ENCODE assay signal across 16 mouse cellular contexts in genomic region chr8:58824347-58824746, GRCm38 (mm10).
"Had no signal": no experiment of that assay in that cellular context is flagged by ENCODE, and none has a peak within 500 bp of the region (broad histone marks: within the 10 kb centered on the region; RNA-seq: fewer than 3 reads in every experiment).

No protein-coding gene starts in this region.

- H3K27me3 ChIP-seq: lung, embryonic 15.5 days; megakaryocyte, embryonic 14.5 days; midbrain, embryonic 13.5 days; midbrain, embryonic 15.5 days; neural tube, embryonic 12.5 days; stomach, embryonic 15.5 days had no signal

- H3K9me3 ChIP-seq: lung, embryonic 15.5 days; megakaryocyte, embryonic 14.5 days; midbrain, embryonic 13.5 days; midbrain, embryonic 15.5 days; neural tube, embryonic 12.5 days; stomach, embryonic 15.5 days had no signal

- DNase-seq: lung, adult 2 months; lung, postnatal 14 days; lung, postnatal 36 days; right cerebral cortex, postnatal 14 days; thymus, postnatal 14 days; thymus, postnatal 36 days had no signal

- H3K4me3 ChIP-seq: lung, embryonic 15.5 days; megakaryocyte, embryonic 14.5 days; midbrain, embryonic 13.5 days; midbrain, embryonic 15.5 days; neural tube, embryonic 12.5 days; stomach, embryonic 15.5 days had no signal

- H3K4me1 ChIP-seq: lung, embryonic 15.5 days; megakaryocyte, embryonic 14.5 days; midbrain, embryonic 13.5 days; midbrain, embryonic 15.5 days; neural tube, embryonic 12.5 days; stomach, embryonic 15.5 days had no signal

- H3K9ac ChIP-seq: lung, embryonic 15.5 days; midbrain, embryonic 13.5 days; midbrain, embryonic 15.5 days; neural tube, embryonic 12.5 days; stomach, embryonic 15.5 days had no signal

- H3K4me2 ChIP-seq: lung, embryonic 15.5 days; midbrain, embryonic 11.5 days; midbrain, embryonic 13.5 days; midbrain, embryonic 15.5 days; neural tube, embryonic 12.5 days; stomach, embryonic 15.5 days had no signal

- H3K27ac ChIP-seq: lung, embryonic 15.5 days; macrophage; midbrain, embryonic 13.5 days; midbrain, embryonic 15.5 days; neural tube, embryonic 12.5 days; stomach, embryonic 15.5 days; stomach, postnatal 0 days had no signal

- H3K36me3 ChIP-seq: lung, embryonic 15.5 days; midbrain, embryonic 13.5 days; midbrain, embryonic 15.5 days; neural tube, embryonic 12.5 days; stomach, embryonic 15.5 days had no signal

- ATAC-seq: lung, postnatal 0 days; midbrain, embryonic 13.5 days; midbrain, embryonic 15.5 days had no signal
